Mouse (Mus musculus) midbrain, embryonic 11.5 days (tissue): ENCODE data around the gene Dock1. TPM values are rescaled to one million over a fixed set of nuclear protein-coding genes. Genes with fewer than 3 reads are reported as not detected.

ENCODE experiments used
- ATAC-seq: fragments of 200-750 bp; cut with Nextera tagmentation; 2 replicates; pipeline ENCODE4 v1.8.0; 2017; ENCODE audit warnings: moderate TSS enrichment, moderate library complexity; ENCODE audit not compliant: low FRiP score
- DNase-seq: peaks from one replicate; pipeline ENCODE4 v3.0.0; 2015; ENCODE audit warnings: low spot score; ENCODE audit errors: missing footprints
- H3K27ac ChIP-seq: fragments of 300-500 bp; sonication (generic); 2 replicates; pipeline ENCODE4 v1.5.1; 2014; ENCODE audit warnings: low read depth, low read length
- H3K27me3 ChIP-seq: fragments of 300-500 bp; sonication (generic); 2 replicates; pipeline ENCODE4 v1.6.1; 2014; ENCODE audit warnings: mild to moderate bottlenecking, low read length, moderate library complexity, mixed read lengths; ENCODE audit not compliant: control insufficient read depth, insufficient read depth
- H3K36me3 ChIP-seq: fragments of 300-500 bp; sonication (generic); 2 replicates; pipeline ENCODE4 v1.6.1; 2014; ENCODE audit warnings: mild to moderate bottlenecking, low read length, moderate library complexity, mixed read lengths; ENCODE audit not compliant: control insufficient read depth, insufficient read depth
- H3K4me1 ChIP-seq: fragments of 300-500 bp; sonication (generic); 2 replicates; pipeline ENCODE4 v1.6.1; 2014; ENCODE audit warnings: low read length; ENCODE audit not compliant: control insufficient read depth, insufficient read depth
- H3K4me2 ChIP-seq: fragments of 300-500 bp; sonication (generic); 2 replicates; pipeline ENCODE4 v1.6.1; 2014; ENCODE audit warnings: mild to moderate bottlenecking, moderate library complexity
- H3K4me3 ChIP-seq: fragments of 300-500 bp; sonication (generic); 2 replicates; pipeline ENCODE4 v1.5.1; 2014; ENCODE audit warnings: low read depth, low read length
- H3K9ac ChIP-seq: fragments of 300-500 bp; sonication (generic); 2 replicates; pipeline ENCODE4 v1.6.1; 2014; ENCODE audit warnings: low read length
- H3K9me3 ChIP-seq: fragments of 300-500 bp; sonication (generic); 2 replicates; pipeline ENCODE4 v1.6.1; 2016; ENCODE audit warnings: low read length; ENCODE audit not compliant: control insufficient read depth
- WGBS: fragments of 180-500 bp; shearing (Covaris S2); extraction: QIAGEN DNeasy Blood & Tissue Kit; methylation state at CpG from one replicate; pipeline ENCODE4 v1.1.7; 2014; 5-methylcytosine and 5-hydroxymethylcytosine counted together
- polyA plus RNA-seq: library from polyadenylated mRNA; unstranded; fragments of >200 nt; fragmentation: Nextera tagmentation; extraction: Ambion mirVana; gene quantifications from 2 replicates; pipeline ENCODE4 v1.2.1, GENCODE M21; 2014

The Dock1 gene
- polyA plus RNA-seq, 1 experiment from 2014 or later = 17.6 TPM

DNA sequence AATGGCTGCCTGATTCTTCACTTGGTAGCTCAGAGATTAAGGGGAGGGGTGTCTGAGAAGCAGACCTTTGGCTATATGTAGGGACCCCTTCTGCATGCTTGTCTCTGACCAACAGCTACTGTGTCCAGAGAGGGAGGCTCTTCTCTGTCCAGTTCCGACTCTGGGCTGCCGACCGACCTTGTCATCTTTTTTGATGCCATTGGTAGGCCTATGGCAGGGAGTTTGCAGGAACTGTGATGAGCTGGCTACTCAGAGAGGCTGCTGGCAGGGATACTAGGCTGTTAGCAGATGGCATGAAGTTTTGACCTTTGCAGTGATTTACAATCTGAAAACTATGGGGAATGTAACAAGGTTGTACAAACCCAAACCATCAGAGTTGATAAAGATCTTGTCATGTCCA is 109.3 kb downstream of the Dock1 start:
- Histone ChIP-seq H3K4me1 (no peaks in the 10 kb centered on the region; the same call in 1 of the 2 replicates), H3K4me2 (no peak overlapping the region), H3K36me3 (no peaks in the 10 kb centered on the region), H3K27ac (no peak overlapping the region), H3K4me3 (no peak overlapping the region), H3K27me3 (no peaks in the 10 kb centered on the region), H3K9me3 (no peaks in the 10 kb centered on the region), H3K9ac (no peak overlapping the region)
- 97% methylated on average over 3 of the region's 3 CpGs for WGBS
- ATAC-seq (no peak), DNase-seq (no peak)

DNA sequence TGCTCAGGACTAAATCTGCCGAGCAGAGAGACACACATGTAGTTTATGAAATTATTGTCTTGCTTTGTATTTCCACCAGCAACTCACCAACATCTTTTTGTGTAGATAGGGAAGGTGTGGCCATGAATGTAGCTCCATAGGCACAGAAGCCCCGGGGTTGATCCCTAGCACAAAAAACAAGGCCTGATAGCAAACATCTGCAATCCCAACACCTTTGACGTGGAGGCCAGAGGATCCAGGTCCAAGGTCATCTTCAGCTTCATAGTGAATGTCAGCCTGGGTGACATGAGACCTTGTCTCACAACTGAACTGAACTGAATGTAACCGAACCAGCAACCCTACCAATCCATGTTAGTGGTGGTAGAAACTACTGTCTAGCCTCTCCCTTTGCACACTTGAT is 116.7 kb downstream of the Dock1 start:
- Histone ChIP-seq H3K27ac (no peak overlapping the region), H3K4me1 (no peaks in the 10 kb centered on the region), H3K27me3 (no peaks in the 10 kb centered on the region), H3K9me3 (no peaks in the 10 kb centered on the region), H3K4me3 (no peak overlapping the region), H3K4me2 (no peak overlapping the region), H3K9ac (no peak overlapping the region), H3K36me3 (no peaks in the 10 kb centered on the region)
- ATAC-seq (no peak), DNase-seq (no peak)
- 88% methylated on average over 4 of the region's 4 CpGs for WGBS

DNA sequence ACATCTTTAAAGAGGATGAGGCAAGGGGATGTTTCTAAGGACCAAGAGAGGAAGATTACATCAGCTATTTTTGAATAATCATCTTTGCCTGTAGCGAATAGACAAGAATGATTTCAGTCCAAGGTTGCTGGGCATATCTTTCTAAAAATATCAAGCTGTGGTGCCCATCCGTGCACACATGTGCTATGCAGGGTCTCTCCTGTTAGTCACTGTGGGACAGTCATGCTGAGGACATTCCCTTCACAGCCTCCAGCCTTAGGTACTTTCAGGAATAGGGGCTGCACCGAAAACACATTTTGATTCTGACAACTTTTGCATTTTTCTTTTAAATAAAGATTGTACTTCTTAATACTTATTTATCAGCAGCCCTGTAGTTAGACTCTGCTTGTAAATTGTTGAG is 124.4 kb downstream of the Dock1 start:
- Histone ChIP-seq H3K4me3 (no peak overlapping the region), H3K4me2 (no peak overlapping the region), H3K27ac (no peak overlapping the region), H3K36me3 (no peaks in the 10 kb centered on the region), H3K9ac (no peak overlapping the region), H3K27me3 (no peaks in the 10 kb centered on the region), H3K9me3 (no peaks in the 10 kb centered on the region), H3K4me1 (no peaks in the 10 kb centered on the region)
- DNase-seq (no peak), ATAC-seq (no peak)
- 88% methylated on average over 3 of the region's 3 CpGs for WGBS

DNA sequence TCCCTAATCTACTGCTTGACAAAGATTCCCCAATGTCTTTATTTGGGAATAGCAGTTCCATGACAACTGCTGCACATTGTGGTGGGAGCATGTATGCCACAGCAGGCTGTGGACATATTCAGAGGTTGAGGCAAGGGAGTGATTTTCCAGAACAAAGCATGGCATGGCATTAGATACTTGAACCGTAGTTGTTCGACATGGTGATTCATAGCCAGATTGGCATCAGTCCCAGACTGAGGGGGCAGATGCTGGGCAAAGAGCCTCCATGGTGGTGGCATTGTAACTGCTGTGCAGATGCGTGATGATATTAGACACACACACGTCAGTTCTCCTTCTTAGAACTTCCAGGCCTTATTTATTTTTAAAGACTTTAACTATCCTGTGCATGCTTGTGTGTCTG is 129.6 kb downstream of the Dock1 start:
- Histone ChIP-seq H3K4me1 (no peaks in the 10 kb centered on the region), H3K9me3 (no peaks in the 10 kb centered on the region), H3K9ac (no peak overlapping the region), H3K36me3 (0 out of 2 replicates have a peak, but pooled peaks cover 3% of the 10 kb centered on the region), H3K4me2 (no peak overlapping the region), H3K27ac (no peak overlapping the region), H3K4me3 (no peak overlapping the region), H3K27me3 (no peaks in the 10 kb centered on the region)
- DNase-seq (no peak), ATAC-seq (no peak)
- WGBS = 91% methylated on average over 4 of the region's 4 CpGs

DNA sequence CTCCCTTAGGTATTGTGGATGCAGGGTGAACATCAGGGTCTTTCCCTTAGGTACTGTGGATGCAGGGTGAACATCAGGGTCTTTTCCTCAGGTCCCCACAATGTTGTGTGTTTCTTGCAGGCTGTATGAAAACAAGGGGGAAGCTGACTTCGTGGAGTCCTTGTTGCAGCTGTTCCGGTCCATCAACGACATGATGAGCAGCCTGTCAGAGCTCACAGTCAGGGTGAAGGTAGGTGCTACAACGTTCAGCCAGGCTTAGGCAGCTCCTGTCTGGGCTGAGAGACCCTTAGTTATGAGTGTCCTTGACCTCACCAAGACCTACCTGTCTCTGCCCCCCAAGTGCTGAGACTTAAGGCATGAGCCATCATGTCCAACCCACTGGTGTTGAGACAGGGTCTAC is 134.0 kb downstream of the Dock1 start:
- WGBS = 92% methylated on average over 4 of the region's 4 CpGs
- DNase-seq = no peak

DNA sequence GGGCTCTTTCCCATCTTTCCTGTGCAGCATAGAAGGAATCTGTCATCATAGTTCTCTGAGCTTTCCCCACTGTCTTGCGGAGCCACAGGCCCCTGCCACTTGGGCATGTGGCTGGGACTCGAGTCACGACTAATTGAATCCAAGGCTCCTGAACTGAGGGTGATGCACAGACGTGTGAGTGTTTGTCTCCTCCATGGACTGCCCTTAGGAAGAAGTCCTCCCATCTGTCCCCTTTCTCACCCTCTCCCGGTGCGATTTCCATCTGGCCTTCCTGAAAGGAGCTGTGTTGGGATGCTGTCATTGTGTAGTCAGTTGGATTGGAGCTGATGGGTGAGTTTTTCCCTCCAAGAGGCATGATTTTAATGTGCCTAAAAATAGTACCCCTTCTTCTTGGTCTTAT is 136.3 kb downstream of the Dock1 start:
- 93% methylated on average over 6 of the region's 6 CpGs for WGBS
- Histone ChIP-seq H3K9me3 (no peaks in the 10 kb centered on the region), H3K4me3 (no peak overlapping the region), H3K36me3 (0 out of 2 replicates have a peak, but pooled peaks cover 3% of the 10 kb centered on the region), H3K27me3 (no peaks in the 10 kb centered on the region), H3K4me1 (no peaks in the 10 kb centered on the region), H3K27ac (no peak overlapping the region), H3K4me2 (no peak overlapping the region), H3K9ac (no peak overlapping the region)
- DNase-seq (no peak), ATAC-seq (no peak)

More for the DNA sequence above, 134.0 kb downstream of the Dock1 start:
- no peaks in the 10 kb centered on the region for H3K4me1 ChIP-seq
- no peak for ATAC-seq
- H3K9ac ChIP-seq = no peak overlapping the region
- H3K4me3 ChIP-seq = no peak overlapping the region
- H3K4me2 ChIP-seq = no peak overlapping the region
- H3K27me3 ChIP-seq = no peaks in the 10 kb centered on the region
- no peaks in the 10 kb centered on the region for H3K9me3 ChIP-seq
- H3K36me3 ChIP-seq = 0 out of 2 replicates have a peak, but pooled peaks cover 3% of the 10 kb centered on the region
- no peak overlapping the region for H3K27ac ChIP-seq

DNA sequence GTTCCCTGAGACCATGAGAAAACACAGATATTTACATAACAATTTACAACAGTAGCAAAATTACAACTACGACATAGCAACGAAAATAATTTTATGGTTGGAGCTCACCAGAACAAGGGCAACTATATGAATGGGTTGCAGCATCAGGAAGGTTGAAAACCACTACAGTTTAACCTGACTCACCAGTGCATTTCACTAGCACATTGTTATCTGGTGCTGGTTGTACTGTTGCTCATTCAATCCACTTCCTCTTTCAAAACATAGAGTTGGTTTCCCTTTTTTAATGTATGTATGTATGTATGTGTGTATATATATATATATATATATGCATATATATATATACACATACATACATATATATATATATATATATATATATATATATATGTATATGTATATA is 138.0 kb downstream of the Dock1 start:
- DNase-seq (no peak), ATAC-seq (no peak)
- no peak overlapping the region for H3K27ac ChIP-seq
- WGBS = 91% methylated on average over 2 of the region's 2 CpGs
- H3K4me1 ChIP-seq = no peaks in the 10 kb centered on the region
- H3K36me3 ChIP-seq = 0 out of 2 replicates have a peak, but pooled peaks cover 3% of the 10 kb centered on the region
- H3K4me2 ChIP-seq = no peak overlapping the region
- no peaks in the 10 kb centered on the region for H3K9me3 ChIP-seq
- no peak overlapping the region for H3K9ac ChIP-seq
- H3K27me3 ChIP-seq = no peaks in the 10 kb centered on the region
- no peak overlapping the region for H3K4me3 ChIP-seq

DNA sequence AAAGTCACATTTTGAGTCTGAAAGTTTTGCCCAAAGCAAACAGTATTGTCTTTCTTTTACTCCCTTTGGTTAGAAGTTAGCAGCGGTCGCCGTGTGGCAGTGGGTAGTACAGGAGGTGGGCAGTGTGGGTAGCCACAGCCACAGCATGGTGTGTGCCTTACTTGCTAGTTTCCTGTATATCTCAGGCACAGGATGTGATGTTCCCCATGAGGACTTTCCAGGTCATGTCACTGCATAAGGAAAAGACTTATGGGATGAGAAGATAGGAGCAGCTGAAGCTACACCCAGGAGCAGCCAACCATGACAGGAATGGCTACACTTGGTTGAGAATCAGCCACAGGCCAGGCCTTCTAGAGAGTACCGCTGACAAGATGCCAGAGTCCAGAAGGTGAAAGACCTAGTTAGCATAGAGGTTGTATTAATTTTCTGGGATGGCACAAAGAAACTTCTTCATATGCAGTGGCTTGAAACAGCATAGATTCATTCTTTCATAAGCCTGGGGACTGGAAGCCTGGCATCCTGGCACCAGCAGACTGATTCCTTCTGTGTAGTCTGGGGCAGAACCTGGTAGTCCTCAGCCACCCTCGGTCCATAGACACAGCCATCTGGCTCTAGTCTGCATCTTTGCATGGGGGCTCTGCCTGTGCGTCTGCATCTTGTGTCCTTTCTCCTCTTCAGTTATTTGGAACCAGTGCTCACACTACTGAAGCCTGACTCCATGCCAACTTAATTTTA is 139.0 kb downstream of the Dock1 start:
- Histone ChIP-seq H3K4me3 (no peak overlapping the region), H3K9me3 (no peaks in the 10 kb centered on the region), H3K36me3 (0 out of 2 replicates have a peak, but pooled peaks cover 3% of the 10 kb centered on the region), H3K4me1 (no peaks in the 10 kb centered on the region), H3K4me2 (no peak overlapping the region), H3K27ac (no peak overlapping the region), H3K9ac (no peak overlapping the region), H3K27me3 (no peaks in the 10 kb centered on the region)
- WGBS = 87% methylated on average over 6 of the region's 6 CpGs
- DNase-seq (no peak), ATAC-seq (no peak)

DNA sequence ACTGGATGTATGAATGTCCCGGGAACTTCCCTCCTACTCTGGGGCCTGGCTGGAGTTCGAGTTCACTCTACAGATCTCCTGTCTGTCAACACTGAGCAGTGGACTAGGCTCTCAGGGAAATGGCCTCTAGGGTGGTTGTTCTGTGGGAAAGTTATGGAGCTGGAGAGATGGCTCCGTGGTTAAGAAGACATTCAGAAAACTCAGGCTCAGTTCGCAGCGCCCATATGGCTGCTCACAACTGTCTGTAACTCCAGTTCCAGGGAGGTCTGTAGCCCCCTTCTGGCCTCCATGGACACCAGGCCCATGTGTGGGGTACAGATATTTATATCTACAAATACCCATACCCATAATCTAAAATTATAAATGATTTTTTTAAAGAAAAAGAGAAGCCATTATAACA is 148.0 kb downstream of the Dock1 start:
- H3K4me2 ChIP-seq = no peak overlapping the region
- H3K36me3 ChIP-seq = no peaks in the 10 kb centered on the region
- ATAC-seq (no peak), DNase-seq (no peak)
- H3K9me3 ChIP-seq = no peaks in the 10 kb centered on the region
- 92% methylated on average over 5 of the region's 5 CpGs for WGBS
- H3K4me1 ChIP-seq = no peaks in the 10 kb centered on the region
- H3K9ac ChIP-seq = no peak overlapping the region
- no peak overlapping the region for H3K4me3 ChIP-seq
- no peaks in the 10 kb centered on the region for H3K27me3 ChIP-seq
- no peak overlapping the region for H3K27ac ChIP-seq
